Mouse (Mus musculus) embryo, embryonic 10.5 days (tissue): Measurements from ENCODE around the gene Col11a2.

ENCODE experiments used
- DNase-seq: peaks from one replicate; pipeline ENCODE4 v3.0.0-alpha.2; 2015; ENCODE audit warnings: low spot score

Gene Col11a2

GRCm38 (mm10) chr17:34026221-34026620, 13.0 kb upstream of the Col11a2 start:
- DNase-seq: peak; percentile 40

GRCm38 (mm10) chr17:34026917-34027655, 12.2 kb upstream of the Col11a2 start:
- DNase-seq: peak; percentile 53

- DNase-seq: peak; percentile 98
Observed at GRCm38 (mm10) chr17:34027656-34028223, 11.5 kb upstream of the Col11a2 start, which contains the start of gene H2-Ke6. TSS of gene H2-Ke6 (minus strand) at chr17:34028060.

- DNase-seq: no peak
Observed at GRCm38 (mm10) chr17:34028501-34029149, 10.6 kb upstream of the Col11a2 start.

- DNase-seq: no peak
Observed at GRCm38 (mm10) chr17:34029150-34029889, 9.9 kb upstream of the Col11a2 start.

DNA sequence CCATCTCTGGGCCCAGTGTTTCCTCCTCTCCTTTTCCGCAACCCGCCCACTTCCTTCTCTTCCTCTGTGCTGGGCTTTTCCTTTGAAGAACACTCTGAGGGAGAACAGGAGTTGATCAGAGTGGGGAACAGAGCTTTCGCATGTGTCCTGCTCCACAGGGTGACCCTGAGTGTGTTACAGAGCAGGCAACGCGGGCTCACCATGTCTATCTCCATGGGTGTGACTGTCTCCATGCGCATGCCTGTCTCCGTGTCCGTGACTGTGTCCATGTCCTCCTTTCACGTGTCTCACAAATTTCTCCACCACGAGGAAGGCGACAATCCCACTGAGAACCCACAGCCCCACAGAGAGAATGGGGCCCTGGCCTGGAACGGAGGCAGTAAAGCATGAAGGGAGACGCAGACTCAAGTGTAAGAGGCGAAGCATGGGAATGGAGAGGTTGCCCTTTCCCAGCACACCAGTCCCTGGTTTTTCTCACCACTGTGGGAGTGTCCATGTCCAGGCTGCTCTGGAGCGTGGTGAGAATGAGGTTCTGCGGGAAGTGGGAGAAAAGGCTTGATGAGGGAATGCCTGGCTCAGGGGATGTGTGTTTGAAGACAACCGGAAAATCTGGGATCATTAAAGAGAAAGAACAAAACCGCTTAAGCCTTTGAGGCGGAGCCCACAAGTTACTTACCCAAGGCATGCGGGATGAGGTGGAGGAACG, 9.2 kb upstream of the Col11a2 start:
- DNase-seq: no peak

DNA sequence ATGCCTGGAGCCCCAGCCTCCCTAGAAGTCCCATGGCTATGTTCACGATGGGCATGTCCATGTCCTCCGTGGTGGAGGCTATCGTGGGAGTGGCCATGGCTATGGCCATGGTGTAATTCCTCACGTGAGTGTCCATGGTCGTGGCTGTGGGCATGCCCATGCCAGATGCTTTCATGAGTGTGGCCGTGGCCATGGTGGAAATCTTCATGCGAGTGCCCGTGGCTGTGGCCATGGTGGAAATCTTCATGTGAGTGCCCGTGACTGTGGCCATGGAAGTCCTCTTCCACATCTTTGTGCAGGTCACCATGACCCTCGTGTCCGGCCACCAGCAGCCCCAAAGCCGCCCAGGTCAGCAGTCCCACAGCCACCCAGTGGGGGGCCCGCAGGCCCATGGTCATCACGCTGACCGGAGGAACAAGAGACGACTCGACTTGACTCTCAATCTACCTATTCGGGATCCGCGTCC, 8.3 kb upstream of the Col11a2 start:
- no peak for DNase-seq

DNA sequence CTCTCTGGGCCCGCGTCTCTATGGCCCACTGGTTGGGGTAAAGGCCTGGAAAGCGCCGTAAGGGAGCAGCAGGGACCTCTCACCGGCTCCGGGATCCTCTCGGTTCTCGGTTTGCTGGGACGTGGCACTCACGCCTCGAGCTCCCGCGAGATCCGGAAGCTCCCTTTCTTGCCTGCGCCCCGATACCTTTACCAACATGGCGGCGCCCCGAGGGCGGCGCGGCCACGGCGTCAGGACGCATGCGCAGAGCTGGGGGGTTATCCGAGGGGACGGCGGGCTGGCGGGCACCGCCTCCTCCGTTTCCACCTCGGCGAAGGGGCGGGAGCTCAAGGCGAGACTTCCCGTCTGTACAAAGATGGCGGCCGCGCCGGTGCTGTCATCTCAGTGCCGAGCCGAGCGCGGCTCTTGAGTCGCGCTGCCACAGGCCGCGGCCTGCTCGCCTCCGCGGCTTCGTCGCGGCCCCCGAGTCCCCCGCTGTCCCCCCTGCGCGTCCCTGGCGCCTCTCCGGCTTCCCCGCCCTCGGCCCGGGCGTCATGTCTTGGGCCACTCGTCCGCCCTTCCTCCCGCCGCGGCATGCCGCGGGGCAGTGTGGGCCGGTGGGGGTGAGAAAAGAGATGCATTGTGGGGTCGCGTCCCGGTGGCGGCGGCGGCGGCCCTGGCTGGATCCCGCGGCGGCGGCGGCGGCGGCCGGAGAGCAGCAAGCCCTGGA, 7.6 kb upstream of the Col11a2 start, which contains the start of the genes Slc39a7 and Rxrb:
Gene Slc39a7, minus strand, starts transcription at position 218 of the 709 bp plus-strand sequence.
Gene Rxrb, plus strand, starts transcription at position 348 of the 709 bp plus-strand sequence.
- peak; percentile 97 for DNase-seq

DNA sequence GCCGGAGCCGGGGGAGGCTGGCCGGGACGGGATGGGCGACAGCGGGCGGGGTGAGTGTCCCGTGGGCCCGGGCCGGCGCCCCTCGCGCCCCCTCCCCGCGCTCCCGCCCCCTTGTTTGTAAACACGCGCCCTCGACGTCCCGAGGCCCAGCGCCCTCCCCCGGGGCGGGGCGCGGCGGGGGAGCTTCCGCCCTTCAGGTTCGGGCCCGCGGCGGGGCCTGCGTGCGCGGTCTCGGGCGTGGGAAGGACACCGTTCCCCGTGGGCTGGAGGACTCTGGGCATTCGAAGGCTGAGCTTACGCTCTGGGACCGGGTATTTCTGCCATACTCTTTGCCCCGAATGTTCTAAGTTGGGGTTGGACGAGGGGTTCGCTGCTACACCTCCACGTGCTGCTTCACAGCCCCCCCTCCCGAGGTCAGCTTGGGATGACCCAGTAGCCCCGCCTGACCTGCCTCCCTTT, 7.0 kb upstream of the Col11a2 start:
- DNase-seq: peak; percentile 59

DNA sequence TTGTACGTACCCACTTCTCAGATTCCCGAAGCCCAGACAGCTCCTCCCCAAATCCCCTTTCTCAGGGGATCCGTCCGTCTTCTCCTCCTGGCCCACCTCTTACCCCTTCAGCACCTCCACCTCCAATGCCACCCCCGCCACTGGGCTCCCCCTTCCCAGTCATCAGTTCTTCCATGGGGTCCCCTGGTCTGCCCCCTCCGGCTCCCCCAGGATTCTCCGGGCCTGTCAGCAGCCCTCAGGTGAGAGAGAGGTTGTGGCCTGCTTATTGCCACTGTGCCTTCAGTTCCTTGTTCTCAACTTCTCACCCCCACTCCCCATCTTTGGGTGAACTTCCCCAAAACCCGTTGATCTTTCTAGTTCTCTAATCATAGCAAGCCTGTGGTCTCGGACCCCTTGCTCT, 6.4 kb upstream of the Col11a2 start:
- no peak for DNase-seq

- no peak for DNase-seq
Observed at GRCm38 (mm10) chr17:34033441-34033840, 5.8 kb upstream of the Col11a2 start.

- DNase-seq: peak; percentile 81
Observed at GRCm38 (mm10) chr17:34034064-34034463, 5.2 kb upstream of the Col11a2 start.

DNA sequence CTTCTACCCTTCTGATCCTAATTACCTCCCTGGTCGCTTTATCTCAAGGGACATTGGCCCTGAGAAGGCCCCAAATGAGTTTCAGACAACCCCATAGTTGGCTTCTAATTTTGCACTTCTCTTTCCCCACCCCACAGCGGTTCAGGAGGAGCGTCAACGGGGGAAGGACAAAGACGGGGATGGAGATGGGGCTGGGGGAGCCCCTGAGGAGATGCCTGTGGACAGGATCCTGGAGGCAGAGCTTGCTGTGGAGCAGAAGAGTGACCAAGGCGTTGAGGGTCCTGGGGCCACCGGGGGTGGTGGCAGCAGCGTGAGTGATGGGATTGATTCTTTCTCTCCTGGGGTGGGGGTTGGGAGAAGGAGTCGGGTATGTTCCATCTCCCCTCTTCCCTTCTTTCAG, 3.7 kb upstream of the Col11a2 start:
- no peak for DNase-seq

DNA sequence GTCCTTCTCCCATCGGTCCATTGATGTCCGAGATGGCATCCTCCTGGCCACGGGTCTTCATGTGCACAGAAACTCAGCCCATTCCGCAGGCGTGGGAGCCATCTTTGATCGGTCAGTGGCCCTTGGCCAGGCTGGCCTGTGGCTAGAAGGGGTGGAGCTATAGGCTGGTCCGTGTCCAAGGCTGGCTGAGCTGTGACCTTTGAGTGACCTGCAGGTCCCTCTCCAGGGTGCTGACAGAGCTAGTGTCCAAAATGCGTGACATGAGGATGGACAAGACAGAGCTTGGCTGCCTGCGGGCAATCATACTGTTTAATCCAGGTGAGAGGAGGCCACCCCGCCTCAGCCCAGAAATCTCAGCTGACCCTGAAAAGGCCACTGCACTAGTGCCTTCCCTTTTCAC, 2.6 kb upstream of the Col11a2 start:
- no peak for DNase-seq

GRCm38 (mm10) chr17:34037241-34037640, 2.0 kb upstream of the Col11a2 start:
- DNase-seq: no peak

GRCm38 (mm10) chr17:34038440-34038839, 797 bp upstream of the Col11a2 start:
- DNase-seq: no peak

GRCm38 (mm10) chr17:34039562-34040450, 569 bp downstream of the Col11a2 start:
- peak; percentile 31 for DNase-seq

GRCm38 (mm10) chr17:34045941-34046340, 6.7 kb downstream of the Col11a2 start:
- no peak for DNase-seq

DNA sequence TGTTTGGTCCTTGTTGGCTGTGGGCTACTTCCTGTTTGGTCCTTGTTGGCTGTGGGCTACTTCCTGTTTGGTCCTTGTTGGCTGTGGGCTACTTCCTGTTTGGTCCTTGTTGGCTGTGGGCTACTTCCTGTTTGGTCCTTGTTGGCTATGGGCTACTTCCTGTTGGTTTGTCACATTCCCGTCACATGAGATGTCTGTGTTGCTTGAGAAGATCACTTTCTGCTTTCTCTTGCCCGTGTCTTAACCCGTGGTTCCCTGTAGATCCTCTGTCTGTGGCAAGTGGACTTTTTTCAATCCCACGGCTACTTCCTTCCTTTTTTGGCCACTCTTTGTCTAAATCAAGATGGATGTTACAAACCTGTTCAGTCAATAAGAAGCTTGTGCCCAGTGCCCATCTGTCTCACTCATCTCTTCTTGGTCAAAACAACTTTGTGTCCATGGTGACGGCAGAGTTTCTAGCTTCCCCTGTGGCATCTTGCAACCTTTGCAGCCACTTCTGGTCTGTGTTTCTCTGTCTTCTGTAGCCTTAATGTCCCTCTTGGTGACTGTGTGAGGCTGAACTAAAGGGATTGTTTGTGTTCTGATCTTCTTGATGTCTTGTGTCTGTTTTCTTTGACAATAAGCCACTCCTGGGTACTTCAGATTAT, 8.3 kb downstream of the Col11a2 start:
- DNase-seq: no peak
